10 mouse cellular contexts compared by ENCODE assay signal in the genomic region with DNA sequence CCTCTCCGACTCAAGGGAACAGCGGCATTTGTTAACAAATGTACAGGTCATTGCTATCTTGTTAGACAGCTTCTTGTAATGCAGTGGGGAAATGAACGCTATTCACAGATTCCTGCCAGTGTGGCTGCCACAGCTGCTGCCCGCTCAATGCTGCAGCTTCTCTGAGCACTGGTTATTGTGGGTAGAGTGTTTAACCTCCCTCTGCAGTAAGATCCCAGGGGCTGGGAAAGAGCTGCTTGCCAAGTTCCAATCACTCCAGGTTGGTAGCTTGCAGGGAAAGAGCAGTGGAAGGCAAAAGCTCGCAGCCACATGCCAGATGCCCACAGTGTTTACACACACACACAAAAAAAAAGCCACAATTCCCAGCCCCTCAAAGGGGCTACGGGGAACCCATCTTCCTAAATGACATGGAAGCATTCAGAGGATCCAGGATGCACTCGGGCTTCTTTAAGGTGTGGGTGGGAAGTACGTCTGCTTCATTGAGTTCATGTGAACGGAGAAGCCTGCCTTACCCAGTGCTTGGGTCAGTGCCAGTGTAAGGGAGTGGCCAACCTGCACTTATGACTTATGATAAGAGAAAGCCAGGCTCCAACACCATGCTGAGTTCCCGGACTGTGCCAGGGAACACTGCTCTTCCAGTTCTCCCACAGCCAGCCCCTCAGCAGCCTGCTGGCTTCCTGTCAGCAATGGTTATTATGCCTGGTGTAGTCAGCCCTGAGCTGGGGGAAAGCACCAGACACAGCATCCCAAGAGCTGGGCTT. TPM values are rescaled to one million over a fixed set of nuclear protein-coding genes. Genes with fewer than 3 reads are reported as not detected.
DNase-seq lines count a peak whose midpoint lies in the region; ATAC-seq and TF ChIP-seq lines count a peak whose summit lies in the region.
"Had no signal": no experiment of that assay in that cellular context is flagged by ENCODE, and none has a peak within 500 bp of the region (broad histone marks: within the 10 kb centered on the region; RNA-seq: fewer than 3 reads in every experiment).

No protein-coding gene starts in this region.

- no peak for TF ChIP-seq CTCF in heart, postnatal 0 days (IDR thresholded peaks at IDR 0.05; ENCODE audit: low read depth)

- ATAC-seq in heart, embryonic 12.5 days (ENCODE audit: insufficient number of reproducible peaks, low FRiP score): no peak
- peak; percentile 94 for ATAC-seq in heart, postnatal 0 days (ENCODE audit: insufficient read depth, low read depth)
- no peak for ATAC-seq in CD4-positive, CD25-positive, alpha-beta regulatory T cell, adult 4 months

- peaks cover 37% of the 10 kb centered on the region for H3K4me1 ChIP-seq in heart, embryonic 12.5 days (replicated peaks)
- H3K4me1 ChIP-seq in heart, postnatal 0 days (ENCODE audit: control insufficient read depth, insufficient read depth): peaks cover 44% of the 10 kb centered on the region
- H3K4me1 ChIP-seq: embryonic facial prominence, embryonic 12.5 days had no signal

- 57% methylated on average over 10 of the region's 10 CpGs for WGBS in heart, embryonic 12.5 days
- WGBS in heart, postnatal 0 days: 24% methylated on average over 10 of the region's 10 CpGs

- peak; percentile 75; the same call in 1 of the 2 replicates for TF ChIP-seq EP300 in heart, postnatal 0 days (IDR thresholded peaks at IDR 0.05; ENCODE audit: low read depth)

- H3K9ac ChIP-seq in heart, embryonic 12.5 days: no peak overlapping the region
- H3K9ac ChIP-seq in heart, postnatal 0 days (replicated peaks; ENCODE audit: low read depth, low read length): no peak overlapping the region
- H3K9ac ChIP-seq: embryonic facial prominence, embryonic 12.5 days had no signal

- H3K4me3 ChIP-seq in heart, embryonic 12.5 days: no peak overlapping the region
- no peak overlapping the region for H3K4me3 ChIP-seq in heart, postnatal 0 days (ENCODE audit: low read depth, low read length)
- H3K4me3 ChIP-seq: embryonic facial prominence, embryonic 12.5 days had no signal

- no peaks in the 10 kb centered on the region for H3K27me3 ChIP-seq in heart, embryonic 12.5 days (replicated peaks)
- no peaks in the 10 kb centered on the region for H3K27me3 ChIP-seq in heart, postnatal 0 days (ENCODE audit: control insufficient read depth, insufficient read depth, low read length)
- H3K27me3 ChIP-seq: embryonic facial prominence, embryonic 12.5 days had no signal

- peak; percentile 98 for DNase-seq in heart, adult 11 months
- peak; percentile 77 for DNase-seq in urinary bladder, postnatal 14 days (ENCODE audit: low spot score)
- no peak for DNase-seq in urinary bladder, postnatal 10 days (ENCODE audit: low spot score)
- peak; percentile 86 for DNase-seq in heart, postnatal 0 days (ENCODE audit: low spot score)
- DNase-seq in lung, postnatal 14 days: peak; percentile 68
- DNase-seq in T-cell, adult 2 months (ENCODE audit: low spot score): no peak

- H3K4me2 ChIP-seq in heart, embryonic 12.5 days: no peak overlapping the region
- peak overlapping the region; percentile 30; the same call in 1 of the 2 replicates for H3K4me2 ChIP-seq in heart, postnatal 0 days (ENCODE audit: low read depth, low read length)
- H3K4me2 ChIP-seq: embryonic facial prominence, embryonic 12.5 days had no signal

- no peaks in the 10 kb centered on the region for H3K9me3 ChIP-seq in heart, embryonic 12.5 days (replicated peaks)
- H3K9me3 ChIP-seq in heart, postnatal 0 days (replicated peaks; ENCODE audit: control insufficient read depth, low read length): no peaks in the 10 kb centered on the region
- H3K9me3 ChIP-seq: embryonic facial prominence, embryonic 12.5 days had no signal

- H3K27ac ChIP-seq in heart, embryonic 12.5 days (ENCODE audit: poor library complexity, severe bottlenecking): no peak overlapping the region
- peak overlapping the region; percentile 79 for H3K27ac ChIP-seq in heart, postnatal 0 days (ENCODE audit: low read depth)
- H3K27ac ChIP-seq: embryonic facial prominence, embryonic 12.5 days; macrophage had no signal

- peaks cover 12% of the 10 kb centered on the region for H3K36me3 ChIP-seq in heart, embryonic 12.5 days
- H3K36me3 ChIP-seq in heart, postnatal 0 days (replicated peaks; ENCODE audit: control insufficient read depth, insufficient read depth, low read length): peaks cover 35% of the 10 kb centered on the region

RNA-seq across cellular contexts. Expression of a gene that starts 14.2 kb away (rescaled TPM):
- polyA plus RNA-seq in heart, embryonic 12.5 days (2016; fragmentation: Nextera tagmentation; extraction: Ambion mirVana): 42.2 and 42.7 TPM in 2 replicates
- total RNA-seq in heart, postnatal 0 days (2014; rRNA removed; ENCODE audit: low replicate concordance): 60.1 and 79.0 TPM in 2 replicates
- 48.4 and 51.3 TPM in 2 replicates for polyA plus RNA-seq in heart, postnatal 0 days (2015; fragmentation: Nextera tagmentation; extraction: Ambion mirVana)
- 1 to 10 TPM; 2.6 to 3.6 TPM for polyA plus RNA-seq in CD4-positive, CD25-positive, alpha-beta regulatory T cell, adult 4 months (2017; shearing (Covaris generic))

RNA-seq across cellular contexts. Expression of a gene that starts 44.9 kb away (rescaled TPM):
- polyA plus RNA-seq in heart, embryonic 12.5 days (2016; fragmentation: Nextera tagmentation; extraction: Ambion mirVana): not detected in 2 replicates
- total RNA-seq in heart, postnatal 0 days (2014; rRNA removed; ENCODE audit: low replicate concordance): not detected in 2 replicates
- not detected in 2 replicates for polyA plus RNA-seq in heart, postnatal 0 days (2015; fragmentation: Nextera tagmentation; extraction: Ambion mirVana)
- not detected for polyA plus RNA-seq in CD4-positive, CD25-positive, alpha-beta regulatory T cell, adult 4 months (2017; shearing (Covaris generic))
- polyA plus RNA-seq: embryonic facial prominence, embryonic 12.5 days; macrophage had no signal

Comparison
In these comparisons a context has a peak if more than half of its experiments do, and no peak if none do; other contexts are left out.
1. DNase-seq: peak in heart, adult 11 months (single experiment), urinary bladder, postnatal 14 days (single experiment), heart, postnatal 0 days (single experiment) and lung, postnatal 14 days (single experiment); none in urinary bladder, postnatal 10 days (single experiment) and T-cell, adult 2 months (single experiment).